Mouse (Mus musculus): ENCODE measurements around the gene C330007P06Rik. TPM values are rescaled to one million over a fixed set of nuclear protein-coding genes. Genes with fewer than 3 reads are reported as not detected.
A peak's percentile ranks its signal among the peaks of the same experiment; 100 is the strongest.

C330007P06Rik gene
- polyA plus RNA-seq (2014; fragmentation: Nextera tagmentation; extraction: Ambion mirVana), result 35.5 and 36.2 TPM in 2 replicates

- no peaks in the 10 kb centered on the region for H3K9me3 ChIP-seq (ENCODE audit: control insufficient read depth, low read length)
- peak within 1 kb of the TSS; percentile 55 for H3K4me2 ChIP-seq (ENCODE audit: low read depth, low read length, severe bottlenecking)
- H3K9ac ChIP-seq (ENCODE audit: low read length), result peak within 1 kb of the TSS; percentile 69
- H3K36me3 ChIP-seq (ENCODE audit: control insufficient read depth, insufficient read depth, low read length), result no peaks in the 10 kb centered on the region
- peak within 1 kb of the TSS; percentile 7 for H3K27ac ChIP-seq (ENCODE audit: low read depth, low read length)
- 30% methylated on average over 8 of the region's 8 CpGs for WGBS
- H3K4me1 ChIP-seq (replicated peaks; ENCODE audit: control insufficient read depth, insufficient read depth, low read length), result no peaks in the 10 kb centered on the region
- H3K27me3 ChIP-seq (ENCODE audit: control insufficient read depth, insufficient read depth, low read length), result no peaks in the 10 kb centered on the region
- no peak for DNase-seq (ENCODE audit: low spot score)
- H3K4me3 ChIP-seq (ENCODE audit: low read depth, low read length), result peak within 1 kb of the TSS; percentile 60
- no peak; the same call in 1 of the 2 replicates for ATAC-seq (replicated peaks; ENCODE audit: low FRiP score)
Observed at GRCm38 (mm10) chrX:36873765-36874164, at the start of gene C330007P06Rik, which contains the start of gene Ube2a. C330007P06Rik (minus strand) TSS chrX:36874111. Ube2a (plus strand) TSS chrX:36873900.

- no peaks in the 10 kb centered on the region for H3K9me3 ChIP-seq (ENCODE audit: control insufficient read depth, low read length)
- H3K27ac ChIP-seq (ENCODE audit: low read depth, low read length), result no peak overlapping the region
- no peak overlapping the region for H3K4me3 ChIP-seq (ENCODE audit: low read depth, low read length)
- DNase-seq (ENCODE audit: low spot score) (no peak), ATAC-seq (replicated peaks; ENCODE audit: low FRiP score) (no peak)
- no peaks in the 10 kb centered on the region for H3K4me1 ChIP-seq (replicated peaks; ENCODE audit: control insufficient read depth, insufficient read depth, low read length)
- H3K4me2 ChIP-seq (ENCODE audit: low read depth, low read length, severe bottlenecking), result no peak overlapping the region
- no peaks in the 10 kb centered on the region for H3K27me3 ChIP-seq (ENCODE audit: control insufficient read depth, insufficient read depth, low read length)
- H3K9ac ChIP-seq (ENCODE audit: low read length), result no peak overlapping the region
- 86% methylated on average over 4 of the region's 4 CpGs for WGBS
- no peaks in the 10 kb centered on the region for H3K36me3 ChIP-seq (ENCODE audit: control insufficient read depth, insufficient read depth, low read length)
Observed at GRCm38 (mm10) chrX:36921346-36921745, 47.4 kb upstream of the C330007P06Rik start.

- Histone ChIP-seq H3K4me1 (replicated peaks; ENCODE audit: control insufficient read depth, insufficient read depth, low read length) (no peaks in the 10 kb centered on the region), H3K4me2 (ENCODE audit: low read depth, low read length, severe bottlenecking) (no peak overlapping the region), H3K9me3 (ENCODE audit: control insufficient read depth, low read length) (no peaks in the 10 kb centered on the region), H3K9ac (ENCODE audit: low read length) (no peak overlapping the region), H3K27ac (ENCODE audit: low read depth, low read length) (no peak overlapping the region), H3K4me3 (ENCODE audit: low read depth, low read length) (no peak overlapping the region), H3K36me3 (ENCODE audit: control insufficient read depth, insufficient read depth, low read length) (no peaks in the 10 kb centered on the region), H3K27me3 (ENCODE audit: control insufficient read depth, insufficient read depth, low read length) (no peaks in the 10 kb centered on the region)
- ATAC-seq (replicated peaks; ENCODE audit: low FRiP score), result no peak
- WGBS, result 91% methylated on average over 1 of the region's 1 CpGs
- DNase-seq (ENCODE audit: low spot score), result no peak
Observed at GRCm38 (mm10) chrX:36917749-36918148, 43.8 kb upstream of the C330007P06Rik start.

- no peaks in the 10 kb centered on the region for H3K9me3 ChIP-seq (ENCODE audit: control insufficient read depth, low read length)
- H3K4me2 ChIP-seq (ENCODE audit: low read depth, low read length, severe bottlenecking), result no peak overlapping the region
- 43% methylated on average over 12 of the region's 12 CpGs for WGBS
- H3K27me3 ChIP-seq (ENCODE audit: control insufficient read depth, insufficient read depth, low read length), result no peaks in the 10 kb centered on the region
- H3K27ac ChIP-seq (ENCODE audit: low read depth, low read length), result no peak overlapping the region
- H3K4me3 ChIP-seq (ENCODE audit: low read depth, low read length), result no peak overlapping the region
- no peaks in the 10 kb centered on the region for H3K4me1 ChIP-seq (replicated peaks; ENCODE audit: control insufficient read depth, insufficient read depth, low read length)
- DNase-seq (ENCODE audit: low spot score) (peak; percentile 61), ATAC-seq (replicated peaks; ENCODE audit: low FRiP score) (no peak)
- no peak overlapping the region for H3K9ac ChIP-seq (ENCODE audit: low read length)
- H3K36me3 ChIP-seq (ENCODE audit: control insufficient read depth, insufficient read depth, low read length), result no peaks in the 10 kb centered on the region
Observed at GRCm38 (mm10) chrX:36911343-36911742, 37.4 kb upstream of the C330007P06Rik start.

- H3K27ac ChIP-seq (ENCODE audit: low read depth, low read length), result no peak overlapping the region
- no peak overlapping the region for H3K4me3 ChIP-seq (ENCODE audit: low read depth, low read length)
- 40% methylated on average over 5 of the region's 5 CpGs for WGBS
- H3K9ac ChIP-seq (ENCODE audit: low read length), result no peak overlapping the region
- no peaks in the 10 kb centered on the region for H3K4me1 ChIP-seq (replicated peaks; ENCODE audit: control insufficient read depth, insufficient read depth, low read length)
- H3K4me2 ChIP-seq (ENCODE audit: low read depth, low read length, severe bottlenecking), result no peak overlapping the region
- ATAC-seq (replicated peaks; ENCODE audit: low FRiP score) (no peak), DNase-seq (ENCODE audit: low spot score) (no peak)
- H3K27me3 ChIP-seq (ENCODE audit: control insufficient read depth, insufficient read depth, low read length), result no peaks in the 10 kb centered on the region
- H3K9me3 ChIP-seq (ENCODE audit: control insufficient read depth, low read length), result no peaks in the 10 kb centered on the region
- H3K36me3 ChIP-seq (ENCODE audit: control insufficient read depth, insufficient read depth, low read length), result no peaks in the 10 kb centered on the region
Observed at GRCm38 (mm10) chrX:36906539-36906938, 32.6 kb upstream of the C330007P06Rik start.

GRCm38 (mm10) chrX:36903115-36903768, 29.3 kb upstream of the C330007P06Rik start:
- ATAC-seq (replicated peaks; ENCODE audit: low FRiP score), result peak; percentile 93
- no peaks in the 10 kb centered on the region for H3K9me3 ChIP-seq (ENCODE audit: control insufficient read depth, low read length)

GRCm38 (mm10) chrX:36902321-36903114, 28.6 kb upstream of the C330007P06Rik start, which contains the start of gene Nkrf:
Nkrf (minus strand) TSS chrX:36902899.
- WGBS, result 18% methylated on average over 33 of the region's 47 CpGs
- Histone ChIP-seq H3K4me3 (ENCODE audit: low read depth, low read length) (peak within 1 kb of the TSS; percentile 51), H3K27ac (ENCODE audit: low read depth, low read length) (0 out of 2 replicates have a peak within 1 kb of the TSS, but pooled peaks have one; percentile 37), H3K4me2 (ENCODE audit: low read depth, low read length, severe bottlenecking) (peak within 1 kb of the TSS; percentile 59), H3K9ac (ENCODE audit: low read length) (peak within 1 kb of the TSS; percentile 66), H3K27me3 (ENCODE audit: control insufficient read depth, insufficient read depth, low read length) (no peaks in the 10 kb centered on the region), H3K4me1 (replicated peaks; ENCODE audit: control insufficient read depth, insufficient read depth, low read length) (no peaks in the 10 kb centered on the region), H3K36me3 (ENCODE audit: control insufficient read depth, insufficient read depth, low read length) (no peaks in the 10 kb centered on the region), H3K9me3 (ENCODE audit: control insufficient read depth, low read length) (no peaks in the 10 kb centered on the region)
- DNase-seq (ENCODE audit: low spot score) (peak; percentile 59), ATAC-seq (replicated peaks; ENCODE audit: low FRiP score) (peak; percentile 79)

More at GRCm38 (mm10) chrX:36903115-36903768, 29.3 kb upstream of the C330007P06Rik start:
- Histone ChIP-seq H3K36me3 (ENCODE audit: control insufficient read depth, insufficient read depth, low read length) (no peaks in the 10 kb centered on the region), H3K4me2 (ENCODE audit: low read depth, low read length, severe bottlenecking) (peak overlapping the region; percentile 59), H3K27me3 (ENCODE audit: control insufficient read depth, insufficient read depth, low read length) (no peaks in the 10 kb centered on the region), H3K27ac (ENCODE audit: low read depth, low read length) (0 out of 2 replicates have a peak overlapping the region, but pooled peaks have one; percentile 37), H3K4me3 (ENCODE audit: low read depth, low read length) (peak overlapping the region; percentile 51), H3K9ac (ENCODE audit: low read length) (peak overlapping the region; percentile 66), H3K4me1 (replicated peaks; ENCODE audit: control insufficient read depth, insufficient read depth, low read length) (no peaks in the 10 kb centered on the region)
- peak; percentile 91 for DNase-seq (ENCODE audit: low spot score)
- 17% methylated on average over 31 of the region's 32 CpGs for WGBS

GRCm38 (mm10) chrX:36901655-36902054, 27.7 kb upstream of the C330007P06Rik start:
- Histone ChIP-seq H3K4me1 (replicated peaks; ENCODE audit: control insufficient read depth, insufficient read depth, low read length) (no peaks in the 10 kb centered on the region), H3K4me3 (ENCODE audit: low read depth, low read length) (peak overlapping the region; percentile 51), H3K9me3 (ENCODE audit: control insufficient read depth, low read length) (no peaks in the 10 kb centered on the region), H3K27me3 (ENCODE audit: control insufficient read depth, insufficient read depth, low read length) (no peaks in the 10 kb centered on the region), H3K4me2 (ENCODE audit: low read depth, low read length, severe bottlenecking) (peak overlapping the region; percentile 59), H3K36me3 (ENCODE audit: control insufficient read depth, insufficient read depth, low read length) (no peaks in the 10 kb centered on the region), H3K9ac (ENCODE audit: low read length) (peak overlapping the region; percentile 66), H3K27ac (ENCODE audit: low read depth, low read length) (no peak overlapping the region)
- ATAC-seq (replicated peaks; ENCODE audit: low FRiP score), result no peak
- 47% methylated on average over 3 of the region's 3 CpGs for WGBS
- DNase-seq (ENCODE audit: low spot score), result no peak

Data from forebrain, embryonic 11.5 days (tissue).